ENCODE assay signal across 27 mouse cellular contexts in genomic region chr15:31614666-31615065, GRCm38 (mm10).
"Had no signal": no experiment of that assay in that cellular context is flagged by ENCODE, and none has a peak within 500 bp of the region (broad histone marks: within the 10 kb centered on the region; RNA-seq: fewer than 3 reads in every experiment).

No protein-coding gene starts in this region.

- H3K27ac ChIP-seq: heart, adult 2 months; heart, embryonic 13.5 days; heart, embryonic 15.5 days; hindbrain, embryonic 13.5 days; hindbrain, embryonic 15.5 days; hindbrain, postnatal 0 days; kidney, embryonic 15.5 days; kidney, postnatal 0 days; limb, embryonic 13.5 days; limb, embryonic 15.5 days; liver, embryonic 12.5 days; liver, embryonic 14.5 days had no signal

- H3K9me3 ChIP-seq: heart, embryonic 13.5 days; heart, embryonic 15.5 days; hindbrain, embryonic 13.5 days; hindbrain, embryonic 15.5 days; kidney, embryonic 15.5 days; limb, embryonic 13.5 days; limb, embryonic 15.5 days; liver, embryonic 12.5 days had no signal

- DNase-seq: gastrocnemius, postnatal 14 days; gastrocnemius, postnatal 36 days; heart, adult 11 months; heart, adult 2 months; heart, postnatal 14 days; heart, postnatal 36 days; kidney, adult 11 months; kidney, adult 2 months; kidney, adult 9 months; kidney, postnatal 14 days; kidney, postnatal 36 days; layer of hippocampus, adult 9-11 months; layer of hippocampus, postnatal 36 days; left cerebral cortex, postnatal 4 days had no signal

- H3K27me3 ChIP-seq: heart, embryonic 13.5 days; heart, embryonic 15.5 days; hindbrain, embryonic 13.5 days; hindbrain, embryonic 15.5 days; kidney, embryonic 15.5 days; limb, embryonic 13.5 days; limb, embryonic 15.5 days; liver, embryonic 12.5 days had no signal

- H3K4me3 ChIP-seq: heart, adult 2 months; heart, embryonic 13.5 days; heart, embryonic 15.5 days; hindbrain, embryonic 13.5 days; hindbrain, embryonic 15.5 days; kidney, embryonic 15.5 days; limb, embryonic 13.5 days; limb, embryonic 15.5 days; liver, embryonic 12.5 days had no signal

- H3K4me1 ChIP-seq: heart, embryonic 13.5 days; heart, embryonic 15.5 days; hindbrain, embryonic 13.5 days; hindbrain, embryonic 15.5 days; kidney, embryonic 15.5 days; liver, embryonic 12.5 days had no signal

- ATAC-seq: hindbrain, postnatal 0 days; intestine, embryonic 16.5 days; liver, embryonic 12.5 days had no signal

- H3K9ac ChIP-seq: heart, embryonic 13.5 days; heart, embryonic 15.5 days; hindbrain, embryonic 13.5 days; hindbrain, embryonic 15.5 days; kidney, embryonic 15.5 days; limb, embryonic 13.5 days; limb, embryonic 15.5 days; liver, embryonic 12.5 days; liver, embryonic 14.5 days had no signal

- H3K4me2 ChIP-seq: heart, embryonic 11.5 days; heart, embryonic 13.5 days; heart, embryonic 15.5 days; hindbrain, embryonic 13.5 days; hindbrain, embryonic 15.5 days; kidney, embryonic 15.5 days; limb, embryonic 13.5 days; limb, embryonic 15.5 days; liver, embryonic 12.5 days had no signal
